Mouse (Mus musculus): Measurements from ENCODE around the gene Zbtb38. TPM values are rescaled to one million over a fixed set of nuclear protein-coding genes. Genes with fewer than 3 reads are reported as not detected.
"Not testable (repeated sequence)": the region's sequence is repeated elsewhere in the genome, so short reads cannot be mapped to it uniquely, and the experiment has no call there.

Zbtb38 gene
- total and polyA plus RNA-seq, 3 experiments: 3.7 to 38.2 (median 37.6) TPM

DNA sequence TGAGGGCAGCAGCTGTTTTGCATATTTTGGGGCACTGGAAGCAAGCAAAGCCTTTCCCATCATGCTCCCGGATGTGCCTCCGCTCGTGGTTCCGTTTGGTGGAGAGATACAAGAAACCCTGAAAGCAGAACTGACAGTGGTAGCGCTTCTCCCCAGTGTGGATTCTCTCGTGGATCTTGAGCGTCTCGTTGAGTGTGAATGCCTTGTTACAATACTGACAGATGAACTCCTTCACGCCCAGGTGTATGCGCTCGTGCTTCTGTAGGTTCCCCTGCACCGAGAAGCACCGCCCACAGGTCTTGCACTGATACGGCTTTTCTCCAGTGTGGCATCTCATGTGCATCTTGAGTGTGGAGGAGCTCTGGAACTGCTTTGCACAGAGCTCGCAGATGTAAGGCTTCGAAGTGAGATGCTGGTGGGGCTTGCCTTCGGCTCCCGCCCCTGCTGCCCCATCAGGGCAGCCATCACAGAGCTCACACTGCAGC lies 67.0 kb downstream of the Zbtb38 start:
- Histone ChIP-seq H3K9me3 (replicated peaks) (no peaks in the 10 kb centered on the region), H3K4me1 (ENCODE audit: insufficient read depth, low read depth, low read length) (peaks cover 5% of the 10 kb centered on the region; the same call in 1 of the 2 replicates), H3K36me3 (replicated peaks) (peaks cover 74% of the 10 kb centered on the region), H3K4me3 (ENCODE audit: low read depth, low read length) (no peak overlapping the region), H3K27me3 (ENCODE audit: insufficient read depth, low read length) (no peaks in the 10 kb centered on the region)
- TF ChIP-seq GATA2 (IDR thresholded peaks at IDR 0.05; ENCODE audit: borderline replicate concordance, low read depth, low read length) (no peak), TAL1 (conservative IDR thresholded peaks at IDR 0.05; ENCODE audit: low read depth, low read length) (no peak), CTCF (IDR thresholded peaks at IDR 0.05; ENCODE audit: low read depth, low read length) (no peak), POLR2AphosphoS5 (IDR thresholded peaks at IDR 0.05; ENCODE audit: insufficient replicate concordance, low read depth, low read length) (no peak), GATA1 (IDR thresholded peaks at IDR 0.05; ENCODE audit: borderline replicate concordance, low read length) (no peak)
- ATAC-seq (ENCODE audit: extremely low read depth, insufficient number of reproducible peaks, low FRiP score, poor library complexity, severe bottlenecking) (no peak), DNase-seq (ENCODE audit: low spot score) (no peak)

DNA sequence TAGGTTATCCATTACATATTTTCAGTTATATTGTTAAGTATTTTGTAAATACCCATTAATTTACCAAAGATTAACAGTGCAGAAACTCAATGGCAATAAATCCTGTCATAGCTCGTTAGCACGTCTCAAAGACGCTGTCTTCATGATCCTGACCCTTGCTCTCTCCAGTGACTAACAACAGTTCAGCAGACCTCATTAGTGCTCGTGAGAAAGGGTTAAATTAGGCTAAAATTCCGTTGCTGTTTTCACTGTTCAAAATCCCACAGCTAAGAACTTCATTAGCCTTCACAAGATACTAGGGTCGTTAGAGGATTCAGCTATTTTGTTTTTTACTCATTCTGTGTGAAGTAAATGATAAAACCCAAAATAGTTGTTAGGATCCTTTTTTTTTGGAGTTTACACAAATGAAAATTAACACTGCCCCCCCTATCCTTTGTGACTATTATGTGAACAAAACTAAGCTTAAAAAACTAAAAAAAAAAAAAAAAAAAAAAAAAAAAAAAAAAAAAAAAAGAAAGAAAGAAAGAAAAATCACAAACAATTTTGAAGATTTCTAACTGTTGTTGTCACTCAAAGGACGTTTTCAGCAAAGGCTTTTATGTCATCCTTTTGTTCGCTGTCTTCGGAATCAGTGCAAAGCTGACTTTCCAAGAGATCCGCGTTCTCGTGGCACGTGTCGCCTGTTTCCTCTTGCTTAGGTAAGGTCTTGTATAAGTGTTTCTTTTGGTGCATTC lies 67.6 kb downstream of the Zbtb38 start:
- DNase-seq (ENCODE audit: low spot score) (no peak), ATAC-seq (ENCODE audit: extremely low read depth, insufficient number of reproducible peaks, low FRiP score, poor library complexity, severe bottlenecking) (no peak)
- no peak overlapping the region for H3K4me3 ChIP-seq (ENCODE audit: low read depth, low read length)
- H3K36me3 ChIP-seq (replicated peaks): peaks cover 69% of the 10 kb centered on the region
- no peak for TF ChIP-seq CTCF (IDR thresholded peaks at IDR 0.05; ENCODE audit: low read depth, low read length)
- TF ChIP-seq GATA1 (IDR thresholded peaks at IDR 0.05; ENCODE audit: borderline replicate concordance, low read length): no peak
- no peak for TF ChIP-seq TAL1 (conservative IDR thresholded peaks at IDR 0.05; ENCODE audit: low read depth, low read length)
- no peak for TF ChIP-seq POLR2AphosphoS5 (IDR thresholded peaks at IDR 0.05; ENCODE audit: insufficient replicate concordance, low read depth, low read length)
- TF ChIP-seq GATA2 (IDR thresholded peaks at IDR 0.05; ENCODE audit: borderline replicate concordance, low read depth, low read length): no peak
- no peaks in the 10 kb centered on the region for H3K9me3 ChIP-seq (replicated peaks)
- peaks cover 4% of the 10 kb centered on the region; the same call in 1 of the 2 replicates for H3K4me1 ChIP-seq (ENCODE audit: insufficient read depth, low read depth, low read length)
- H3K27me3 ChIP-seq (ENCODE audit: insufficient read depth, low read length): no peaks in the 10 kb centered on the region

- peaks cover 66% of the 10 kb centered on the region for H3K36me3 ChIP-seq (replicated peaks)
- no peak overlapping the region for H3K4me3 ChIP-seq (ENCODE audit: low read depth, low read length)
- no peak for TF ChIP-seq POLR2AphosphoS5 (IDR thresholded peaks at IDR 0.05; ENCODE audit: insufficient replicate concordance, low read depth, low read length)
- TF ChIP-seq TAL1 (conservative IDR thresholded peaks at IDR 0.05; ENCODE audit: low read depth, low read length): no peak
- no peak for TF ChIP-seq GATA2 (IDR thresholded peaks at IDR 0.05; ENCODE audit: borderline replicate concordance, low read depth, low read length)
- TF ChIP-seq CTCF (IDR thresholded peaks at IDR 0.05; ENCODE audit: low read depth, low read length): no peak
- TF ChIP-seq GATA1 (IDR thresholded peaks at IDR 0.05; ENCODE audit: borderline replicate concordance, low read length): no peak
- DNase-seq (ENCODE audit: low spot score) (no peak), ATAC-seq (ENCODE audit: extremely low read depth, insufficient number of reproducible peaks, low FRiP score, poor library complexity, severe bottlenecking) (no peak)
- H3K27me3 ChIP-seq (ENCODE audit: insufficient read depth, low read length): no peaks in the 10 kb centered on the region
- H3K4me1 ChIP-seq (ENCODE audit: insufficient read depth, low read depth, low read length): peaks cover 4% of the 10 kb centered on the region; the same call in 1 of the 2 replicates
- H3K9me3 ChIP-seq (replicated peaks): no peaks in the 10 kb centered on the region
These were observed 68.4 kb downstream of the Zbtb38 start for GRCm38 (mm10) chr9:96684165-96684792.

DNA sequence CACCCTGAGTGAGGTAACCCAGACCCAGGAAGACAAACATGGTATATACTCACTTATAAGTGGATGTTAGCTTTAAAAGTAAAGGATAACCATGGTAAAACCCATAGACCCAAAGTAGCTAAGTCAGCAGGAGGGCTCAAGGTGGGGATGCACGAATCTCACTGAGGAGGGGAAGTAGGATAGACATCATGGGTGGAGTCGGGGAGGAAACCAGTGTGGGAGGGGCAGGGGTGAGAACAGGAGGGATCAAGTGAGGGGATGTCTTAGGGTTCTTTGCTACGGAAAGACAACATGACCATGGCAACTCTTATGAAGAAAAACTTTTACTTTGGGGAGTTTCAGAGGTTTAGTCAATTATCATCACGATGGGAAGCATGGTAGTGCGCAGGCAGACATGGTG lies 74.0 kb downstream of the Zbtb38 start:
- no peak for TF ChIP-seq GATA2 (IDR thresholded peaks at IDR 0.05; ENCODE audit: borderline replicate concordance, low read depth, low read length)
- TF ChIP-seq GATA1 (IDR thresholded peaks at IDR 0.05; ENCODE audit: borderline replicate concordance, low read length): no peak
- TF ChIP-seq TAL1 (conservative IDR thresholded peaks at IDR 0.05; ENCODE audit: low read depth, low read length): no peak
- TF ChIP-seq CTCF (IDR thresholded peaks at IDR 0.05; ENCODE audit: low read depth, low read length): no peak
- TF ChIP-seq POLR2AphosphoS5 (IDR thresholded peaks at IDR 0.05; ENCODE audit: insufficient replicate concordance, low read depth, low read length): no peak
- H3K4me1 ChIP-seq (ENCODE audit: insufficient read depth, low read depth, low read length): peaks cover 11% of the 10 kb centered on the region
- ATAC-seq (ENCODE audit: extremely low read depth, insufficient number of reproducible peaks, low FRiP score, poor library complexity, severe bottlenecking): no peak
- H3K27me3 ChIP-seq (ENCODE audit: insufficient read depth, low read length): no peaks in the 10 kb centered on the region
- peaks cover 12% of the 10 kb centered on the region for H3K36me3 ChIP-seq (replicated peaks)
- no peaks in the 10 kb centered on the region for H3K9me3 ChIP-seq (replicated peaks)
- no peak for DNase-seq (ENCODE audit: low spot score)
- no peak overlapping the region for H3K4me3 ChIP-seq (ENCODE audit: low read depth, low read length)

DNA sequence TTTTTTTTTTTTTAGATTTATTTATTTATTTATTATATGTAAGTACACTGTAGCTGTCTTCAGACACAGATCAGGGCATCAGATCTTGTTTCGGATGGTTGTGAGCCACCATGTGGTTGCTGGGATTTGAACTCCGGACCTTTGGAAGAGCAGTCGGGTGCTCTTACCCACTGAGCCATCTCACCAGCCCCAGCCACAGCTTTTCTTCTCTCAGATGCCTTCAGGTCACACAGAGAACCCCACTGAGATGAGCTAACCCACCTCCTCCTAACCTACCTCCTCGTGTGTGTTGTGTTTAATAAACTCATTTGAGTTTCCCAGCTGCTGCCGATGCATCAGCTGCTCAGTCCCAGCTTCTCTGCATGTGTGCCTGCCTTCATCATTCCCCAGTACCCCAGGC lies 74.9 kb downstream of the Zbtb38 start:
- not testable (repeated sequence) for ATAC-seq (ENCODE audit: extremely low read depth, insufficient number of reproducible peaks, low FRiP score, poor library complexity, severe bottlenecking); DNase-seq (ENCODE audit: low spot score); H3K27me3 ChIP-seq (ENCODE audit: insufficient read depth, low read length); H3K9me3 ChIP-seq (replicated peaks); H3K4me3 ChIP-seq (ENCODE audit: low read depth, low read length)
- Histone ChIP-seq H3K36me3 (replicated peaks) (peaks cover 11% of the 10 kb centered on the region), H3K4me1 (ENCODE audit: insufficient read depth, low read depth, low read length) (peaks cover 11% of the 10 kb centered on the region)

GRCm38 (mm10) chr9:96676671-96677070 lies 76.0 kb downstream of the Zbtb38 start:
- TF ChIP-seq GATA1 (IDR thresholded peaks at IDR 0.05; ENCODE audit: borderline replicate concordance, low read length) (no peak), GATA2 (IDR thresholded peaks at IDR 0.05; ENCODE audit: borderline replicate concordance, low read depth, low read length) (no peak), POLR2AphosphoS5 (IDR thresholded peaks at IDR 0.05; ENCODE audit: insufficient replicate concordance, low read depth, low read length) (no peak)
- no peaks in the 10 kb centered on the region for H3K27me3 ChIP-seq (ENCODE audit: insufficient read depth, low read length)
- H3K4me3 ChIP-seq (ENCODE audit: low read depth, low read length): no peak overlapping the region
- peaks cover 11% of the 10 kb centered on the region for H3K4me1 ChIP-seq (ENCODE audit: insufficient read depth, low read depth, low read length)
- peaks cover 5% of the 10 kb centered on the region for H3K36me3 ChIP-seq (replicated peaks)
- H3K9me3 ChIP-seq (replicated peaks): no peaks in the 10 kb centered on the region
- no peak for ATAC-seq (ENCODE audit: extremely low read depth, insufficient number of reproducible peaks, low FRiP score, poor library complexity, severe bottlenecking)
- no peak for DNase-seq (ENCODE audit: low spot score)
